ENCODE assay signal across 8 mouse cellular contexts in genomic region chr13:93237677-93238398, GRCm38 (mm10). TPM values are rescaled to one million over a fixed set of nuclear protein-coding genes. Genes with fewer than 3 reads are reported as not detected.
DNase-seq lines count a peak whose midpoint lies in the region; ATAC-seq and TF ChIP-seq lines count a peak whose summit lies in the region.
"Had no signal": no experiment of that assay in that cellular context is flagged by ENCODE, and none has a peak within 500 bp of the region (broad histone marks: within the 10 kb centered on the region; RNA-seq: fewer than 3 reads in every experiment).

No protein-coding gene starts in this region.

- peaks cover 6% of the 10 kb centered on the region; the same call in 1 of the 2 replicates for H3K4me1 ChIP-seq in spleen, adult 2 months (ENCODE audit: control insufficient read depth, insufficient read depth, insufficient read length)
- peaks cover 5% of the 10 kb centered on the region for H3K4me1 ChIP-seq in heart, embryonic 16.5 days (ENCODE audit: control insufficient read depth, insufficient read depth, low read length)
- peaks cover 36% of the 10 kb centered on the region for H3K4me1 ChIP-seq in liver, embryonic 13.5 days (replicated peaks)
- H3K4me1 ChIP-seq: limb, embryonic 12.5 days had no signal

- H3K4me3 ChIP-seq in spleen, adult 2 months (ENCODE audit: extremely low read depth, insufficient read depth, insufficient read length): no peak overlapping the region
- no peak overlapping the region for H3K4me3 ChIP-seq in heart, embryonic 16.5 days (ENCODE audit: low read length)
- H3K4me3 ChIP-seq in liver, embryonic 13.5 days (replicated peaks): no peak overlapping the region
- H3K4me3 ChIP-seq: limb, embryonic 12.5 days had no signal

- no peak for TF ChIP-seq CTCF in spleen, adult 2 months (IDR thresholded peaks at IDR 0.05; ENCODE audit: extremely low read depth, insufficient read depth, insufficient read length, insufficient replicate concordance)

- no peak overlapping the region for H3K4me2 ChIP-seq in heart, embryonic 16.5 days (ENCODE audit: low read depth, low read length)
- no peak overlapping the region for H3K4me2 ChIP-seq in liver, embryonic 13.5 days
- H3K4me2 ChIP-seq: limb, embryonic 12.5 days had no signal

- TF ChIP-seq POLR2A in spleen, adult 2 months (IDR thresholded peaks at IDR 0.05; ENCODE audit: low read depth, low read length): no peak

- H3K9ac ChIP-seq in heart, embryonic 16.5 days (ENCODE audit: low read length): no peak overlapping the region
- no peak overlapping the region for H3K9ac ChIP-seq in liver, embryonic 13.5 days
- H3K9ac ChIP-seq: limb, embryonic 12.5 days had no signal

- peak in 1 of 2 experiments; percentile 32 for DNase-seq in spleen, adult 2 months (ENCODE audit: low read depth in 1 of 2, low spot score in 2 of 2)
- no peak for DNase-seq in spleen, adult 12 weeks (ENCODE audit: low spot score)
- no peak for DNase-seq in liver, embryonic 13.5 days
- DNase-seq in frontal cortex, postnatal 25 days (ENCODE audit: low spot score in 2 of 2): no peak
- no peak for DNase-seq in cerebellum, adult 9-10 months
- no peak for DNase-seq in left cerebral cortex, adult 8-10 months (ENCODE audit: low spot score in 2 of 2)

- WGBS in spleen, adult 2 months: 56% methylated on average over 9 of the region's 9 CpGs
- WGBS in heart, embryonic 16.5 days: 34% methylated on average over 9 of the region's 9 CpGs
- 53% methylated on average over 9 of the region's 9 CpGs for WGBS in liver, embryonic 13.5 days (ENCODE audit: insufficient replicate concordance)

- peak overlapping the region; percentile 14 for H3K27ac ChIP-seq in spleen, adult 2 months (ENCODE audit: insufficient read depth, low read length)
- H3K27ac ChIP-seq in heart, embryonic 16.5 days (ENCODE audit: low read length): peak overlapping the region; percentile 65
- H3K27ac ChIP-seq in liver, embryonic 13.5 days: peak overlapping the region; percentile 76
- H3K27ac ChIP-seq: limb, embryonic 12.5 days had no signal

- H3K9me3 ChIP-seq in heart, embryonic 16.5 days (replicated peaks; ENCODE audit: control insufficient read depth, low read length): no peaks in the 10 kb centered on the region
- no peaks in the 10 kb centered on the region for H3K9me3 ChIP-seq in liver, embryonic 13.5 days (replicated peaks)
- H3K9me3 ChIP-seq: limb, embryonic 12.5 days had no signal

- no peaks in the 10 kb centered on the region for H3K27me3 ChIP-seq in spleen, adult 2 months (ENCODE audit: control insufficient read depth, insufficient read depth, low read length)
- H3K27me3 ChIP-seq in heart, embryonic 16.5 days (ENCODE audit: control insufficient read depth, insufficient read depth, low read length): no peaks in the 10 kb centered on the region
- H3K27me3 ChIP-seq in liver, embryonic 13.5 days: no peaks in the 10 kb centered on the region
- H3K27me3 ChIP-seq: limb, embryonic 12.5 days had no signal

- peak; percentile 65; the same call in 1 of the 2 replicates for ATAC-seq in heart, embryonic 16.5 days (replicated peaks; ENCODE audit: extremely low read depth, insufficient read depth, low FRiP score)
- peak; percentile 52; the same call in 1 of the 2 replicates for ATAC-seq in liver, embryonic 13.5 days (ENCODE audit: low read depth)

- no peaks in the 10 kb centered on the region for H3K36me3 ChIP-seq in spleen, adult 2 months (ENCODE audit: control insufficient read depth, insufficient read depth, low read length)
- no peaks in the 10 kb centered on the region for H3K36me3 ChIP-seq in heart, embryonic 16.5 days (ENCODE audit: control insufficient read depth, insufficient read depth)
- no peaks in the 10 kb centered on the region for H3K36me3 ChIP-seq in liver, embryonic 13.5 days
- H3K36me3 ChIP-seq: limb, embryonic 12.5 days had no signal

RNA-seq across cellular contexts. Expression of gene Tent2, which starts 45.7 kb away (rescaled TPM):
- polyA plus RNA-seq in spleen, adult 2 months (2012; rRNA removed): 13.1 and 15.7 TPM in 2 replicates
- polyA plus RNA-seq in heart, embryonic 16.5 days (2015; fragmentation: Nextera tagmentation; extraction: Ambion mirVana): 32.4 and 37.4 TPM in 2 replicates
- polyA plus RNA-seq in liver, embryonic 13.5 days (2015; fragmentation: Nextera tagmentation; extraction: Ambion mirVana): 32.2 and 41.0 TPM in 2 replicates
- total RNA-seq in left cerebral cortex, adult 8-10 months (2022): 10 to 100 TPM; 26.7 to 40.7 (median 30.1) TPM

Comparison
In these comparisons a context has a peak if more than half of its experiments do, and no peak if none do; other contexts are left out.
1. H3K27ac ChIP-seq: peak in every context shown above with its lines; median percentile 76 in liver, embryonic 13.5 days; 65 in heart, embryonic 16.5 days; 14 in spleen, adult 2 months.